Mouse (Mus musculus): ENCODE measurements around the gene Plekhm3.

DNA sequence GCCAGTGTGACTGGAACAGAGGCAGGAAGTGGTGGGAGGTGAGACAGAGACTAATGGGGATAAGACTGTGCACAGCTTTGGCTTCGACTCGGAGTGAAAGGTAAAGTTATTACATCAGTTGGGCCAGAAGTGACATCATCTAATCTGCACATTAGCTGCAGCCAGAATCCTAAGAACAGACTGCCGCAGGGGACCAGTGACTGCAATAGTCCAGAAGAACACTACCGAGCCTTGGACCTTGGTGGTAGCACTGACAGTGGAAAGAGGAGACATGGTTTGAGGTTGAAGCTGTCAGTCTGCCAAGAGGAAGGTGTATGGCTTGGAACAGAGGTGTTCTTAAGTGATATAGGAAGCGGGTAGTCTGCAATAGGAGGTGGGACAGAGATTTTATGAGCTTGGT is 80.9 kb downstream of the Plekhm3 start:
- TF ChIP-seq CTCF (IDR thresholded peaks at IDR 0.05; ENCODE audit: low read depth) (no peak), EP300 (IDR thresholded peaks at IDR 0.05; ENCODE audit: low read depth) (no peak)

Measured in heart, postnatal 0 days (tissue).